Mouse (Mus musculus): ENCODE results near the gene Taf3. TPM values are rescaled to one million over a fixed set of nuclear protein-coding genes. Genes with fewer than 3 reads are reported as not detected.

Gene Taf3
- total and polyA plus RNA-seq, 3 experiments: 3.1 to 13.4 (median 6.0) TPM

- Histone ChIP-seq H3K9ac (ENCODE audit: insufficient read depth, low read depth) (no peak overlapping the region), H3K27ac (ENCODE audit: insufficient read depth, low read depth) (no peak overlapping the region), H3K4me2 (ENCODE audit: insufficient read depth, low read depth, poor library complexity, severe bottlenecking) (no peak overlapping the region), H3K36me3 (replicated peaks in 1 of 2; ENCODE audit: control insufficient read depth in 1 of 2, insufficient read depth in 1 of 2, low read length in 1 of 2) (peaks cover 0 to 8% of the 10 kb centered on the region in 2 experiments), H3K9me3 (replicated peaks; ENCODE audit: low read length) (no peaks in the 10 kb centered on the region), H3K79me2 (replicated peaks; ENCODE audit: control insufficient read depth, extremely low read depth, insufficient read depth, poor library complexity, severe bottlenecking) (0 out of 2 replicates have a peak, but pooled peaks cover 3% of the 10 kb centered on the region), H3K27me3 (replicated peaks) (no peaks in the 10 kb centered on the region), H3K4me1 (ENCODE audit: control insufficient read depth in 1 of 2, insufficient read depth in 2 of 2) (peaks cover 12 to 47% of the 10 kb centered on the region in 2 experiments), H3K4me3 (replicated peaks in 1 of 3; ENCODE audit: low read depth in 2 of 3, low read length in 2 of 3, poor library complexity in 1 of 3) (no peak overlapping the region)
- TF ChIP-seq UBTF (IDR thresholded peaks at IDR 0.05; ENCODE audit: low read depth, low read length): no peak
- no peak for TF ChIP-seq RCOR1 (conservative IDR thresholded peaks at IDR 0.05; ENCODE audit: low read depth, low read length)
- TF ChIP-seq MAFK (IDR thresholded peaks at IDR 0.05; ENCODE audit: insufficient replicate concordance, low read length): no peak
- TF ChIP-seq RAD21 (IDR thresholded peaks at IDR 0.05; ENCODE audit: low read depth, low read length): no peak
- TF ChIP-seq E2F4 (IDR thresholded peaks at IDR 0.05; ENCODE audit: insufficient replicate concordance, low read depth, low read length): no peak
- no peak for TF ChIP-seq CHD1 (IDR thresholded peaks at IDR 0.05; ENCODE audit: low read depth, low read length)
- TF ChIP-seq IRF4 (IDR thresholded peaks at IDR 0.05; ENCODE audit: low read depth, low read length): no peak
- no peak for TF ChIP-seq BHLHE40 (IDR thresholded peaks at IDR 0.05; ENCODE audit: low read depth, low read length)
- no peak for TF ChIP-seq ZKSCAN1 (IDR thresholded peaks at IDR 0.05; ENCODE audit: borderline replicate concordance, low read depth, low read length)
- TF ChIP-seq HCFC1 (IDR thresholded peaks at IDR 0.05; ENCODE audit: low read depth, low read length): no peak
- no peak for TF ChIP-seq ZNF384 (IDR thresholded peaks at IDR 0.05; ENCODE audit: low read depth, low read length)
- in situ Hi-C loops (cut with MboI; ENCODE audit: low pct_ligation_motif_present, low pct_unique_long_range_greater_than_20kb, low sequenced_read_pairs): no loop called here
- no peak for DNase-seq (ENCODE audit: extremely low read depth)
- dilution Hi-C loops (cut with MboI; ENCODE audit: extremely low pct_ligation_motif_present, extremely low pct_unique_long_range_greater_than_20kb, low sequenced_read_pairs): no loop called here
These were observed 78.7 kb downstream of the Taf3 start for GRCm38 (mm10) chr2:9969734-9970133.

GRCm38 (mm10) chr2:9966634-9967033 lies 81.8 kb downstream of the Taf3 start:
- dilution Hi-C loops (cut with MboI; ENCODE audit: extremely low pct_ligation_motif_present, extremely low pct_unique_long_range_greater_than_20kb, low sequenced_read_pairs): no loop called here
- Histone ChIP-seq H3K4me1 (ENCODE audit: control insufficient read depth in 1 of 2, insufficient read depth in 2 of 2) (peaks cover 12 to 51% of the 10 kb centered on the region in 2 experiments), H3K36me3 (replicated peaks in 1 of 2; ENCODE audit: control insufficient read depth in 1 of 2, insufficient read depth in 1 of 2, low read length in 1 of 2) (peaks cover 0 to 12% of the 10 kb centered on the region in 2 experiments), H3K4me3 (replicated peaks in 1 of 3; ENCODE audit: low read depth in 2 of 3, low read length in 2 of 3, poor library complexity in 1 of 3) (no peak overlapping the region), H3K9ac (ENCODE audit: insufficient read depth, low read depth) (no peak overlapping the region), H3K9me3 (replicated peaks; ENCODE audit: low read length) (no peaks in the 10 kb centered on the region), H3K27me3 (replicated peaks) (no peaks in the 10 kb centered on the region), H3K79me2 (replicated peaks; ENCODE audit: control insufficient read depth, extremely low read depth, insufficient read depth, poor library complexity, severe bottlenecking) (no peaks in the 10 kb centered on the region), H3K27ac (ENCODE audit: insufficient read depth, low read depth) (no peak overlapping the region), H3K4me2 (ENCODE audit: insufficient read depth, low read depth, poor library complexity, severe bottlenecking) (no peak overlapping the region)
- TF ChIP-seq MAFK (IDR thresholded peaks at IDR 0.05; ENCODE audit: insufficient replicate concordance, low read length) (no peak), TCF12 (IDR thresholded peaks at IDR 0.05; ENCODE audit: low read depth, low read length) (no peak), MAX (IDR thresholded peaks at IDR 0.05; ENCODE audit: low read length) (no peak), MYC (IDR thresholded peaks at IDR 0.05; ENCODE audit: low read depth, low read length) (no peak), JUND (conservative IDR thresholded peaks at IDR 0.05; ENCODE audit: low read depth, low read length) (no peak), KAT2A (IDR thresholded peaks at IDR 0.05; ENCODE audit: insufficient replicate concordance, low read length) (no peak), ZC3H11A (IDR thresholded peaks at IDR 0.05; ENCODE audit: low read depth, low read length) (no peak), USF2 (conservative IDR thresholded peaks at IDR 0.05; ENCODE audit: low read depth, low read length) (no peak), MXI1 (IDR thresholded peaks at IDR 0.05; ENCODE audit: low read depth, low read length) (no peak), POLR2AphosphoS2 (IDR thresholded peaks at IDR 0.05; ENCODE audit: low read depth, low read length) (no peak), RCOR1 (conservative IDR thresholded peaks at IDR 0.05; ENCODE audit: low read depth, low read length) (no peak), NRF1 (IDR thresholded peaks at IDR 0.05; ENCODE audit: low read depth, low read length) (no peak), EP300 (IDR thresholded peaks at IDR 0.05; ENCODE audit: low read length) (no peak)
- in situ Hi-C loops (cut with MboI; ENCODE audit: low pct_ligation_motif_present, low pct_unique_long_range_greater_than_20kb, low sequenced_read_pairs): no loop called here
- no peak for DNase-seq (ENCODE audit: extremely low read depth)
